Mouse (Mus musculus): ENCODE data around the gene S100a4.

Gene S100a4

GRCm38 (mm10) chr3:90603623-90604022, at the start of gene S100a4:
S100a4 (plus strand) TSS chr3:90603771.
- DNase-seq (ENCODE audit: low spot score): no peak

- peak; percentile 50 for DNase-seq (ENCODE audit: low spot score)
Measured at GRCm38 (mm10) chr3:90555954-90556353, 47.6 kb upstream of the S100a4 start.

- no peak for DNase-seq (ENCODE audit: low spot score)
Measured at GRCm38 (mm10) chr3:90560008-90560628, 43.5 kb upstream of the S100a4 start, which contains the start of gene S100a3. S100a3 (plus strand) TSS chr3:90560578.

- DNase-seq (ENCODE audit: low spot score): no peak
Measured at GRCm38 (mm10) chr3:90574691-90575090, 28.9 kb upstream of the S100a4 start.

DNA sequence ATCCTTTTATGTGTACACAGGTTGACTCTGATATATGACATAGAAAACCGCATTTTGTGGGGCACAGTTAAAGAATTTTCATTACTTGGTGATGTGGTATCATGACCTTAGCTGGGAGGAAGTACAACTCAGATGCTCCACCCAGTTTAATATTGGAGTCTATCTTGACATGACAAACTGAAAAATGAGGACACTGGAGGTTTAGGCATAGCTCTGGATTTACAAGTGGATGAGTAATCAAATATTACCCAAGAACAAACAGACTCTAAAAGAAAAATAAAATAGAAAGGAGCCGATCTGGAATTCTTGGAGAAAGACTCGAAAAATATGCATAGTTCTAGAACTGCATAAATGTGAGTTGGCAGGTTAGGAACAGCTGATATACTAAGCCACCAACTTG, 28.3 kb upstream of the S100a4 start:
- DNase-seq (ENCODE audit: low spot score): no peak

DNA sequence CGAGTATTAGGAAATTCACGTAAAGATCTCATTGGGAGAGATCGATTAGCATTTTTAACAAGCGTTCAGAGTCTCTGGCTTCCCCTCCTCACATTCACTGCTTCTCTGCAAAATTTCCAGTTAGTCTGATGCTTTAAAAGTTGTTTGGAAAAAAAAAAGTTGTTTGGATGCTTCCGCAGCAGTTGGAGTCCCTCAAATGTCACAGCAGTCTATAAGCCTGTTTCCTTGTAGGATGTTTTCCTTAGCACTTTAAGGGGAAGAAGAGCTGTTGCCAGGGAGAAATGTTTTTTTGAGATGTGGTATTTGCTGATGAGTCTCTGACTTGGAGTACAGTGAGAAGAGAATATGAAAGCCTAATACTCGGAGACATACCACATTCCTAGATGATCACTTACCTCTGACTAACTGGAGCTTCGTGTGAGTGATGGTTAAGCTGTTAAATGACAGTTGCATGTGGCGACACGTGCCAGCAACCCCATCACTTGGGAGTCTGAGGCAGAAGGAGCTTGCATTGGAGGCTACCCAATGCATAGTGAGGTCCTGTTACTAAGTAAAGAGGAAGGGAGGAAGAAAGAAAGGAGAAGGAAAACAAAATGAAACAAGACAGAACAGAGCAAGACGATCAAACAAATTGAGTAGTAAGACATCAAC, 27.1 kb upstream of the S100a4 start:
- no peak for DNase-seq (ENCODE audit: low spot score)

- DNase-seq (ENCODE audit: low spot score): no peak
Measured at GRCm38 (mm10) chr3:90579433-90579832, 24.1 kb upstream of the S100a4 start.

GRCm38 (mm10) chr3:90581141-90581540, 22.4 kb upstream of the S100a4 start:
- no peak for DNase-seq (ENCODE audit: low spot score)

DNA sequence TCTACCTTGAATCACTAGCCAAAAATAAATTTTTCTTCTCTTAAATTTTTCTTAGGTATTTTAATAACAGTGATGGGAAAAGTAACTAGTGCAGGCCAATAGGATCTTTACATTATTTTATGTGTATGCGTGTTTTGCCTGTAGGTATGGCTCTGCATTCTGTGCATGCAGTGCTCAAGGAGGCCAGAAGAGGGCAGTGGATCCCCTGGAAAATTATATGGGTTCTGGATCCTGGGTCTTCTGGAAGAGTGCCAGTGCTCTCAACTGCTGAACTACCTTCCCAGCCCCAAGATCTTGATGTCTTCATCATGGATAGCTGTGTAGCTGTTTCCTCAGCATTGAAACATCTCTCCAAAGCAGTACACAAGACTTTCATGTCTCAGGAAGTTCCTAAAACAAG, 21.4 kb upstream of the S100a4 start:
- no peak for DNase-seq (ENCODE audit: low spot score)

DNA sequence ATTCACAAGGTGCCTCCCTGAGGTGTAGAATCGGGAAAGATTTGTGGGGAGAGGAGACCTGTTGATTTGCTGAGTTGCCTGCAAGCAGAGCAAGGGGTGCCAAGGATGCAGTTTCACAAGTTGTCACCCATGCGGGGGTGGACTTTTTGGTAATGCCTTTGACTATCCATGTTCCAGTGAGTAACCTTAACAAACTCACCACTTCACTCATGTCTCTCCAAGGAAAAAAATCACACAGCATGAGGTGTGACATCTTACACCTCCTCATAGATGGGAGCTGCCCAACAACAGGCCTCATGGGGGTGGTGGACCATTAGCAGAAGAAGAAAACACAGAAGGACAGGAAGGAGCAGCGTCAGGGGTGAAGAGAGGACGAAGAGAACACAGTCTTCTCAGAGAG, 21.0 kb upstream of the S100a4 start:
- DNase-seq (ENCODE audit: low spot score): no peak

DNA sequence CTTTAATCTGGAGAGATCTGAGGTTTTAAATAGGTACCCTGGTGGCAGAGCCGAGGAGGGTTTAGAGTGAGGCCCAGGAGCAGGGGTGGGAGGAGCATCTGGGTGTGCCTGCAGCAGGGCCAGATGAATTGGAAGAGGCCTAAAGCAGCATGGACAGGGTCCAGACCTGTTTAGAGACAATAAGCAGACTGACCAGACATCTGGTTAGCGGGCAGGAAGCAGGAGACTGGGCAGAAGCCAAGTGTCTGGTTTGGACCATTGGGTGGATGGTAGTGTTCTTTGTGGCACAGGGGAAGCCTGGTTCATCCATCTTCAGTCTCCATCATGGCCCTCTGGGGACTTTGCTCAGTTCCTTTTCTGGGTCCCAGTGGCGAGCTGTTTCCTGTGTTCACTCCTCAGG, 19.7 kb upstream of the S100a4 start:
- no peak for DNase-seq (ENCODE audit: low spot score)

GRCm38 (mm10) chr3:90585595-90585994, 18.0 kb upstream of the S100a4 start:
- peak; percentile 63 for DNase-seq (ENCODE audit: low spot score)

DNA sequence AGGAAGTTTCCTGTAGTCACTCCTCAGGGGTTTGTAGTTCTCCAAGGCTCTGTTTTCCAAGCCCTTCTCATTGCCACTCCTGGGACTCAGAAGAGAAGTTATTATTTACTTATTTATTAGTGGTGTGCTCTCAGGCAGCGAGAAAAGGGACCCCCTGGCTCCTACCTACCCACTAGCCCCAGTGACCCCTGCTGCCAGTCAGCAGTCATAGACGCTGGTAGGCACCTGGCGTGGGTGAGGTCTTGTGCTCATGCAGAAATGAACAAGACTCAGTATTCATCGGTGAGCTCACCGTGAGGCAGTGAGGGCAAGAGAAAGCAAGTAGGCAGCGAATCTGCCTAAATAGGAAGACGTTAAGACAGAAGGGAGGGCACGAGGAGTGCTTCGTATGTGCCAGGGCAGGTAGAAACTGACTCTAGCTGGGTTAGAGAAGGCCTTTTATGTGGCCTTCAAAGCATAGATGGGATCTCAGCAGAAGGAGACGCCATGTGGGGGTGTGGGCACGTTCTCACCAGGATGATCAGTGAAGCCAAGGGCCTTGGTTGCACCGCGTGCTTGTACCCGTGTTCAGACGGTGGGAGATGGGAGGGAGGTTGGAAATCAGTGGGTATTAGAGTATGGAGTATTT, 17.4 kb upstream of the S100a4 start:
- no peak for DNase-seq (ENCODE audit: low spot score)

DNA sequence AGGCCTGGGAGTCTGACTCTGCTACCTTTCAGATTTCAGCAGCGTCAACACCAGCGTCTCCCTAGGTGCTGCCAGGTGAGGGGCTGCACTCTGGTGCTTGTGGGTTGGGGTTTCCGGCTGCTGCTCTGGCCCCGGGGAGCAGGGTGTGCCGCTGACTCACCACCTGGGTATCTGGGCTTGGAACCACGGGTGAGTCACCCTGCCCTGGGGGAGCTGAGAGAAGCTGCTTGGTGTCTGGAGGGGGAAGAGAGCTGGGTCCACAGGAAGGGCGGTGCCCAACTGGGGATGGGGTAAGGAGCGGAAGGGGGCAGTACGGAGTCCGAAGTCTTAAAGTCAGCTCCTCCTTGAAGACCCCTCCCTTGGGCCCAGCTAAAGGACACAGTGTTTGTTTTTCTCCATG, 16.7 kb upstream of the S100a4 start:
- DNase-seq (ENCODE audit: low spot score): no peak

GRCm38 (mm10) chr3:90587361-90588101, 16.0 kb upstream of the S100a4 start:
- peak; percentile 28 for DNase-seq (ENCODE audit: low spot score)

GRCm38 (mm10) chr3:90589390-90589789, 14.2 kb upstream of the S100a4 start:
- DNase-seq (ENCODE audit: low spot score): no peak

- DNase-seq (ENCODE audit: low spot score): no peak
Measured at GRCm38 (mm10) chr3:90589947-90590346, 13.6 kb upstream of the S100a4 start, which contains the start of gene S100a2. S100a2 (plus strand) TSS chr3:90590247.

GRCm38 (mm10) chr3:90594466-90594865, 9.1 kb upstream of the S100a4 start:
- no peak for DNase-seq (ENCODE audit: low spot score)

DNA sequence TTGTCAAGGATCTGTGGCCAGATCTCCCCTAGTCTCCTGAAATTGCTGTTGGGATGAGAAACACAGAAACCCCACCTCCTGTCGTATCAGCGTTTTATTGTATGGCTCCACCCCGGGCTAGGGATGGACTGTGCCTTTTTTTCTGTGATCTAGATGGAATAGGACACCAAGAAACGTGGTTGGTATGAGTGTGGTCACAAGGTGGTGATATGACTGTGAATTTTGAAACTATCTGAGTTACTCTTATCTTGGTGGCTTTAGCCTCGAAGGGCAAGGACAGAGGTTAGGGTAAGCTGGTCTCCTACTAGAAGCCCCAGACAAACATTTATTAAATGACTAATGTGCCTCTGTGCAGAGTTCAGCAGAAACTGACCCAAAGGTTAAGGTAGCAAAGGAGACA, 8.0 kb upstream of the S100a4 start:
- no peak for DNase-seq (ENCODE audit: low spot score)

- DNase-seq (ENCODE audit: low spot score): no peak
Measured at GRCm38 (mm10) chr3:90596810-90597209, 6.8 kb upstream of the S100a4 start.

DNA sequence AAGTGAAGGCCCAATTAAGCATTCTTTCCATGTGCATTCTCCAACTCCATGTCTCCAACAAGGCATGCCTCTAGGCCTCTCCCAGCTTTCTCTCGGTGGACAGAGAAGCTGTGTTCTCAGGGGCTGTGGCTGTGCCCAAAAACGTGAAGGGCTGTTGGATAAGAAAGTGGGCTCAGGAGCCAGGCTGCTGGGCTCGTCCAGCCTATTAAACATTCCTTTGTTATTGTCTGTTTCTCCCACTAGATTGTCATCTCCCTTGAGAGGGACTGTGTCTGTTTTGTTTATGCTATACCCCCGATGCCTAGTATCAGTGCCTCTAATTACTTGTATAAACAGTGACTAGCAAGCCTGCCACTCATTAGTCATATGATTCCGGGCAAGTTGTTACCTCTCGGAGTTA, 5.8 kb upstream of the S100a4 start:
- DNase-seq (ENCODE audit: low spot score): no peak

- DNase-seq (ENCODE audit: low spot score): no peak
Measured at GRCm38 (mm10) chr3:90598212-90598611, 5.4 kb upstream of the S100a4 start.

DNA sequence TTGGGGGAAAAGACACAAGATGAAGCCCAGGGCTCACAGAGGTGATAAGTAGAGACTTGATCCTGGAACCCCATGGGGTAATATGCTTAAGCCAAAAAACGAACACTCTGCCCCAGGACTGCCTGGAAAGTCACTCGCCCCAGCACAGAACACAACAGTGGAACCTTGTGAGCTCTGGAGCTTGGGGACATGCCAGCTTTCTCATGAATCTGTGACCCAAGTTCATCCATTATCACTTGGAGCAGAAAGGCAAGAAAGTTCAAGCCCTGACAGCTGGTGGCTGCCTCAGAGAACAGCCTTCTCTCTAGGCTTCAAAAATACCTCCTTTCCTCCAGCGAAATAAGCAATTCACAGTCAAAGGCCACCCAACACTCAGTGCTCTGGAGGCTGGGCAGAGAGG, 4.2 kb upstream of the S100a4 start:
- no peak for DNase-seq (ENCODE audit: low spot score)
